Mouse (Mus musculus) frontal cortex, adult 2 months (tissue): ENCODE results near the gene Awat2. TPM values are rescaled to one million over a fixed set of nuclear protein-coding genes. Genes with fewer than 3 reads are reported as not detected.
A peak's percentile ranks its signal among the peaks of the same experiment; 100 is the strongest.
"Not testable (repeated sequence)": the region's sequence is repeated elsewhere in the genome, so short reads cannot be mapped to it uniquely, and the experiment has no call there.

ENCODE experiments used
- DNase-seq, 2 experiments: peaks; one replicate each; pipeline ENCODE4 v3.0.0; 2022; ENCODE audit warnings: low spot score in 1 of 2; ENCODE audit errors: extremely low spot score in 1 of 2
- polyA plus RNA-seq: library from polyadenylated mRNA; depleted of rRNA; stranded (reverse); fragments of >200 nt; gene quantifications from 2 replicates; pipeline ENCODE4 v1.2.3, GENCODE M21; 2012; rRNA removed

Awat2 gene
- 0.22 and 0.34 TPM in 2 replicates for polyA plus RNA-seq

GRCm38 (mm10) chrX:100442617-100443016 is at the start of gene Awat2:
TSS of gene Awat2 (minus strand) at chrX:100442717.
- not testable (repeated sequence) for DNase-seq

GRCm38 (mm10) chrX:100480317-100480716 is 37.8 kb upstream of the Awat2 start:
- DNase-seq, result peak; percentile 9 to 55

- DNase-seq, result no peak
Measured at GRCm38 (mm10) chrX:100475569-100476223, 33.2 kb upstream of the Awat2 start.

GRCm38 (mm10) chrX:100471491-100471890 is 29.0 kb upstream of the Awat2 start:
- no peak for DNase-seq

GRCm38 (mm10) chrX:100470126-100470525 is 27.6 kb upstream of the Awat2 start:
- no peak for DNase-seq

- DNase-seq, result no peak
Measured at GRCm38 (mm10) chrX:100468047-100468446, 25.5 kb upstream of the Awat2 start.

- no peak for DNase-seq
Measured at GRCm38 (mm10) chrX:100443532-100443931, 1.0 kb upstream of the Awat2 start.

- no peak for DNase-seq
Measured at GRCm38 (mm10) chrX:100432311-100432710, 10.2 kb downstream of the Awat2 start.

- DNase-seq, result no peak
Measured at GRCm38 (mm10) chrX:100428693-100429092, 13.8 kb downstream of the Awat2 start, which contains the start of gene Otud6a. TSS of gene Otud6a (plus strand) at chrX:100429013.

GRCm38 (mm10) chrX:100409245-100409644 is 33.3 kb downstream of the Awat2 start:
- DNase-seq, result no peak

GRCm38 (mm10) chrX:100401657-100402056 is 40.9 kb downstream of the Awat2 start:
- no peak for DNase-seq

GRCm38 (mm10) chrX:100400900-100401299 is 41.6 kb downstream of the Awat2 start:
- no peak for DNase-seq

GRCm38 (mm10) chrX:100395026-100395425 is 47.5 kb downstream of the Awat2 start:
- DNase-seq, result no peak

- DNase-seq, result peak in 1 of 2 experiments; percentile 2
Measured at GRCm38 (mm10) chrX:100394223-100394861, 48.2 kb downstream of the Awat2 start.

- DNase-seq, result peak in 1 of 2 experiments; percentile 42
Measured at GRCm38 (mm10) chrX:100392304-100392703, 50.2 kb downstream of the Awat2 start.

GRCm38 (mm10) chrX:100389887-100390286 is 52.6 kb downstream of the Awat2 start:
- no peak for DNase-seq

- no peak for DNase-seq
Measured at GRCm38 (mm10) chrX:100356974-100357373, 85.5 kb downstream of the Awat2 start.

Other genes starting within 250 kb of the Awat2 start
- not detected in 2 replicates for gene Otud6a, start 13.7 kb downstream of the Awat2 start, polyA plus RNA-seq
- gene Igbp1, start 51.6 kb upstream of the Awat2 start, polyA plus RNA-seq, result 44.8 and 47.8 TPM in 2 replicates
- gene Dgat2l6, start 82.1 kb upstream of the Awat2 start, polyA plus RNA-seq, result 1.5 and 1.6 TPM in 2 replicates
- not detected in 2 replicates for gene Awat1, start 129.5 kb upstream of the Awat2 start, polyA plus RNA-seq
- 0.02 and 0.04 TPM in 2 replicates for gene P2ry4, start 152.2 kb upstream of the Awat2 start, polyA plus RNA-seq
- gene Arr3, start 162.8 kb upstream of the Awat2 start, polyA plus RNA-seq, result 3.4 and 4.2 TPM in 2 replicates
- gene Kif4, start 183.0 kb upstream of the Awat2 start, polyA plus RNA-seq, result 0.88 and 0.92 TPM in 2 replicates
- 51.4 and 58.5 TPM in 2 replicates for gene Pdzd11, start 183.9 kb upstream of the Awat2 start, polyA plus RNA-seq